Mouse (Mus musculus): Measurements from ENCODE around the gene Ccdc126. TPM values are rescaled to one million over a fixed set of nuclear protein-coding genes. Genes with fewer than 3 reads are reported as not detected.

The Ccdc126 gene
- 1.5 and 1.7 TPM in 2 replicates for polyA plus RNA-seq (2012; rRNA removed)

DNA sequence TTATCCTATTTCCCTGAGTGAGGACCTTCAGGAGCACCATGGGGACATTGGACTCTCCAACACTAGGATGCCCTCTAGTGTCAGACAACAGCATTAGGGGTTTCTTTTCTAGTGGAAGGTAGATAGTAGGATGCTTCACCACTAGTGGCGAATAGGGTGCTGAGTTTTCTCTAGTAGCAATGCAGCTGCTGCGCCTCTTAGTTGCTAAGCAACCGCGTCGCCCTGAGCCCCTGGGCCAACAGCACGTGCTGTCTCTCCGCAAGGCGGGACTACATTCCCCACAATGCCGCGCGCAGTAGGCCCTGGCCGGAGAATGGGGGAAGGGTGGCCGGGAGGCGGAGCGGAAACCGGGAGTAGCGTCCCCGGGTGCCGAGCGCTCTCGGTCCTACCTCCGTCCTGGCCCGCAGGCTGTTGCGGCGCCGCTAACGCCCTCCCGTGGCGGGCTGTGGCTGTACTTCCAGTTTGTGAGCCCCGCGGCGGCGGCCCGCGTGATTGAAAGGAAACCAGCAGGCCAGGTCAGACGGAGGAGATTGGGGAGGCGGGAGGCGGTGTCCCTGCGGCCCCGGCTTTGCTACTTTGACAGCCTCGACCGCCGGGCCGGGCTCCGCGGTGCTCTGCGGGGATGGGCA lies at the start of gene Ccdc126:
Gene Ccdc126 (plus strand): TSS at position 309 of the 629 bp plus-strand sequence.
- DNase-seq (ENCODE audit: low read depth in 1 of 2, low spot score in 2 of 2), result peak; percentile 97 to 98
- peak within 1 kb of the TSS; percentile 55 for H3K27ac ChIP-seq (ENCODE audit: insufficient read depth, low read length)
- under 1% methylated on average over 47 of the region's 47 CpGs for WGBS

DNA sequence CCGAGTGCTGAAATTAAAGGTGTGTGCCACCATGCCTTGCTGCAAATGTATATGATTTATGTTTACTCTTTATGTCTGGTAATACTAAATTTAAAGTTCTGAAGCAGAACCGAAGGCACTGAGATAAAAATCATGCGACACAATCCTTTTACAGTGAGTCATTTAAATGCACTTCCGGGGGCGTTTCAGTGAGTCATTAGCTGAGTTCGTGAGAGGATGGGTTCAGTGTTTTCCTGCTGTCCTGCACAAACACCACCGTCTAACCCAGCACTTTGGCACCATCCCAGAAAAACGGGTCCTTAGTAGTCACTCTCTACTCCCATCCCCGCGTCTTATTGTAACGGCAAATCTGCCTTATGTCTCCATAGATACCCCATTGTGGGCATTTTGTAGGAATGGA lies 49.2 kb upstream of the Ccdc126 start:
- TF ChIP-seq CTCF (IDR thresholded peaks at IDR 0.05; ENCODE audit: extremely low read depth, insufficient read depth, insufficient read length, insufficient replicate concordance), result no peak
- no peak for TF ChIP-seq POLR2A (IDR thresholded peaks at IDR 0.05; ENCODE audit: low read depth, low read length)
- H3K27ac ChIP-seq (ENCODE audit: insufficient read depth, low read length), result no peak overlapping the region
- no peak overlapping the region for H3K4me3 ChIP-seq (ENCODE audit: extremely low read depth, insufficient read depth, insufficient read length)
- no peaks in the 10 kb centered on the region for H3K36me3 ChIP-seq (ENCODE audit: control insufficient read depth, insufficient read depth, low read length)
- no peaks in the 10 kb centered on the region; the same call in 1 of the 2 replicates for H3K27me3 ChIP-seq (ENCODE audit: control insufficient read depth, insufficient read depth, low read length)
- H3K4me1 ChIP-seq (ENCODE audit: control insufficient read depth, insufficient read depth, insufficient read length), result no peaks in the 10 kb centered on the region
- 71% methylated on average over 11 of the region's 11 CpGs for WGBS
- DNase-seq (ENCODE audit: low read depth in 1 of 2, low spot score in 2 of 2), result no peak

More for the DNA sequence above, at the start of gene Ccdc126:
- no peaks in the 10 kb centered on the region for H3K27me3 ChIP-seq (ENCODE audit: control insufficient read depth, insufficient read depth, low read length)
- no peaks in the 10 kb centered on the region for H3K4me1 ChIP-seq (ENCODE audit: control insufficient read depth, insufficient read depth, insufficient read length)
- TF ChIP-seq CTCF (IDR thresholded peaks at IDR 0.05; ENCODE audit: extremely low read depth, insufficient read depth, insufficient read length, insufficient replicate concordance), result peak; percentile 52; the same call in 1 of the 2 replicates
- no peak for TF ChIP-seq POLR2A (IDR thresholded peaks at IDR 0.05; ENCODE audit: low read depth, low read length)
- peak within 1 kb of the TSS; percentile 69 for H3K4me3 ChIP-seq (ENCODE audit: extremely low read depth, insufficient read depth, insufficient read length)
- no peaks in the 10 kb centered on the region for H3K36me3 ChIP-seq (ENCODE audit: control insufficient read depth, insufficient read depth, low read length)

DNA sequence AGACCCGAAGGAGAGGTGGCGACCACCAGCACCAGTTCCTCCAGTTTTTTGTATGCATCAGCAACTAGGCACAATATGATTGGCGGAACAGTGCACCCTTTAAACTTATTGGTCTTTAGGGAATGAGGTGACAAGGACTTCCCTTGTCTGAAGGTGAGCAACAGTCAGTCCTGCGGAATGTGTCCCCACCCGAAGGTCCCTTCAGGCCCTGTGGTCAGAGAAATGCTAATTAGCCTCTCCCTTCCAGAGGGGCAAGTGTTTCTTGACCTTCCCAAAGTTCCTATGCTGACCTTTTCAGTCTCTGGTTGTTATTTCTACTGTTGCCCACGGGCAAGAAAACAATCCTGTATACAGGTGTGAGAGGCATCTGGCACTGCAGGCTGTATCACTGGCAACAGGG lies 47.3 kb upstream of the Ccdc126 start:
- no peaks in the 10 kb centered on the region for H3K36me3 ChIP-seq (ENCODE audit: control insufficient read depth, insufficient read depth, low read length)
- H3K4me3 ChIP-seq (ENCODE audit: extremely low read depth, insufficient read depth, insufficient read length), result no peak overlapping the region
- no peaks in the 10 kb centered on the region for H3K4me1 ChIP-seq (ENCODE audit: control insufficient read depth, insufficient read depth, insufficient read length)
- DNase-seq (ENCODE audit: low read depth in 1 of 2, low spot score in 2 of 2), result no peak
- WGBS, result 90% methylated on average over 6 of the region's 6 CpGs
- H3K27me3 ChIP-seq (ENCODE audit: control insufficient read depth, insufficient read depth, low read length), result no peaks in the 10 kb centered on the region; the same call in 1 of the 2 replicates
- H3K27ac ChIP-seq (ENCODE audit: insufficient read depth, low read length), result no peak overlapping the region
- TF ChIP-seq POLR2A (IDR thresholded peaks at IDR 0.05; ENCODE audit: low read depth, low read length) (no peak), CTCF (IDR thresholded peaks at IDR 0.05; ENCODE audit: extremely low read depth, insufficient read depth, insufficient read length, insufficient replicate concordance) (no peak)

DNA sequence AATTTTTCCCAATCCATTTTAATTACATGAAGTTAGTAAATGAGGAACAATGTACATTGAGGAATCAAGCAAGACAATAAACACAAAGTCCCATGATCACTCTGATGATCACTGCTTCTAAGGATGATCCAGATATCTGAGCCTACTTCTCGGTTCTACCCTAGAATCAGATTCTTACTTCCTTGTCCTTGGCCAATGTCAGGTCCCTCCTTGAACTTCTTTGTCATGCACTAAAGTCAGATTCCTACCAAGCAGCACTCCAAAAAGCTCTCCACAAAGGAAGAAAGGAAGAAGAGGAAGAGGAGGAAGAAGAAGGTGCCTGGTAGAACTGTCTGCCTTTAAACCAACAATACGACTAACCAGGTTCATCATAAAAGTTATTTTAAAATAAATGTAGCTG lies 46.2 kb upstream of the Ccdc126 start:
- Histone ChIP-seq H3K27ac (ENCODE audit: insufficient read depth, low read length) (no peak overlapping the region), H3K4me1 (ENCODE audit: control insufficient read depth, insufficient read depth, insufficient read length) (no peaks in the 10 kb centered on the region), H3K4me3 (ENCODE audit: extremely low read depth, insufficient read depth, insufficient read length) (no peak overlapping the region), H3K36me3 (ENCODE audit: control insufficient read depth, insufficient read depth, low read length) (no peaks in the 10 kb centered on the region), H3K27me3 (ENCODE audit: control insufficient read depth, insufficient read depth, low read length) (no peaks in the 10 kb centered on the region; the same call in 1 of the 2 replicates)
- no peak for DNase-seq (ENCODE audit: low read depth in 1 of 2, low spot score in 2 of 2)
- no peak for TF ChIP-seq CTCF (IDR thresholded peaks at IDR 0.05; ENCODE audit: extremely low read depth, insufficient read depth, insufficient read length, insufficient replicate concordance)
- TF ChIP-seq POLR2A (IDR thresholded peaks at IDR 0.05; ENCODE audit: low read depth, low read length), result no peak
- WGBS, result 79% methylated on average over 2 of the region's 2 CpGs

DNA sequence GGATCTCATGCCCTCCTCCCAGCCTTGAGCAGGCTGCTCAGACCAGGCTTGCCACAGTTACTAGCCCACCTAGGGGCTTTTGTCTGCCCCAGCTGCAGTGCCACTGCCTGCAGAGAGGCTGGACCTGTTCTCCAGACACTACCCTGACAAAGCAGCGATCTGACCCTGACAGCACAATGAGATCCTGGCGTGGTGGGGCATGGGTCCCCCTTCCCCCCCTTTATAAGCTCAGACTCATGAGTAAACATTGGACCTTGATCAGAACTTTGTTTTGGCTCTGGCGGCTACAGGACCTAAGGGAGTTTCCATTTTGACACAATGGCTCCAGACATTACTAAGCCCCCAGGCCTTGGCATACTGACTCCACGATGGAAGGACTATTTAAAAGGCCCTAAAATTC lies 45.1 kb upstream of the Ccdc126 start:
- no peak for DNase-seq (ENCODE audit: low read depth in 1 of 2, low spot score in 2 of 2)
- no peaks in the 10 kb centered on the region for H3K36me3 ChIP-seq (ENCODE audit: control insufficient read depth, insufficient read depth, low read length)
- TF ChIP-seq POLR2A (IDR thresholded peaks at IDR 0.05; ENCODE audit: low read depth, low read length) (no peak), CTCF (IDR thresholded peaks at IDR 0.05; ENCODE audit: extremely low read depth, insufficient read depth, insufficient read length, insufficient replicate concordance) (no peak)
- no peak overlapping the region for H3K27ac ChIP-seq (ENCODE audit: insufficient read depth, low read length)
- no peak overlapping the region for H3K4me3 ChIP-seq (ENCODE audit: extremely low read depth, insufficient read depth, insufficient read length)
- WGBS, result 83% methylated on average over 4 of the region's 4 CpGs
- no peaks in the 10 kb centered on the region; the same call in 1 of the 2 replicates for H3K27me3 ChIP-seq (ENCODE audit: control insufficient read depth, insufficient read depth, low read length)
- H3K4me1 ChIP-seq (ENCODE audit: control insufficient read depth, insufficient read depth, insufficient read length), result no peaks in the 10 kb centered on the region

DNA sequence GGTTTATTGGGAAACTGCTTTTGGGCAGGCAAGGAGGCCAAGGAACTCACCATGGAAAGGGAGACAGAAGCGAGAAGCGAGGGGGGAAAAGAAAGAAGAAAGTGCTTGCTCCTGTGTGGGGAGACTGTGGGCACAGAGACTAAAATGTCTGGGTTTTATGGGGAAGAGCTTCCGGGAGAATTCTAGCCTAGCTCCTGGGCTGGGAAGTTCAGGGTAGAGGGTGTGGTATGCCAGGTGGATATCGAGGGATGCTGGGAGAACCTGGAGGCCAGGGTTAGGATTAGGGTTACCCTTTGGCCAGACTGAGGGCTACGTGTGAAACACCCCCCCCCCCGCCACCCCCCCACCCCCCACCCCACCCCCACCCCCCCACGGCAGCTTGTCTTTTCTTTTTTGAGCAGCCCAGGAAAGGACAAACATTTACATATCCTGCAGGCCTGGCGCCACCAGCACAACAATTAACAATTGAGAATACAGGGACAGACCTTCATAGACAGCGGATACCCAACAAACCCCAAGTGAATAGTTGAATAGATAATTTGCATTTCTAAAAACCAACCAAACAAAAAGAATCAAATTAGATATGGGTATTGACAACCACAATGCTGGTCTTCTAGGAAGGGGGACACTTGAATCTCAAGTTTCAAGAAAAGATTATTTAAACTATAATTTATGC lies 44.5 kb upstream of the Ccdc126 start:
- Histone ChIP-seq H3K27me3 (ENCODE audit: control insufficient read depth, insufficient read depth, low read length) (no peaks in the 10 kb centered on the region; the same call in 1 of the 2 replicates), H3K27ac (ENCODE audit: insufficient read depth, low read length) (no peak overlapping the region), H3K36me3 (ENCODE audit: control insufficient read depth, insufficient read depth, low read length) (no peaks in the 10 kb centered on the region), H3K4me3 (ENCODE audit: extremely low read depth, insufficient read depth, insufficient read length) (no peak overlapping the region), H3K4me1 (ENCODE audit: control insufficient read depth, insufficient read depth, insufficient read length) (no peaks in the 10 kb centered on the region)
- 84% methylated on average over 9 of the region's 9 CpGs for WGBS
- DNase-seq (ENCODE audit: low read depth in 1 of 2, low spot score in 2 of 2), result no peak
- TF ChIP-seq POLR2A (IDR thresholded peaks at IDR 0.05; ENCODE audit: low read depth, low read length) (no peak), CTCF (IDR thresholded peaks at IDR 0.05; ENCODE audit: extremely low read depth, insufficient read depth, insufficient read length, insufficient replicate concordance) (no peak)

DNA sequence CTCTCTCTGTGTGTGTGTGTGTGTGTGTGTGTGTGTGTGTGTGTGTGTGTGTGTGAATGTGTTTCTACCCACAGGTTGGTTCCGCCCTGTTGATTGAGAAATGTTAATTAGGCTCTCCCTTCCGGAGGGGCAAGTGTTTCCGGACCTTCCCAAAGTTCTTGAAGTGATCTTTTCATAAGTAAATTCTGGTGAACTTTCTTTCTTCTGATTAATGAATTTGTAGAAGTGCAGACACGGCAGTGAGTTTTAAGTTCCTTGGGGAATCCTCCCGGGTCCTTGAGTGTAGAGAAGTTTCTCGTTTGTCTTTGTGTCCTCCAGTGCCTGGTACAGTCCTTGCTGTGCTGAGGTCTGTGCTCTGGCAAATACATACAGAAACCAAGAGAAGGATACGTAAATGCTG lies 43.8 kb upstream of the Ccdc126 start:
- 88% methylated on average over 7 of the region's 7 CpGs for WGBS
- no peak overlapping the region for H3K27ac ChIP-seq (ENCODE audit: insufficient read depth, low read length)
- no peaks in the 10 kb centered on the region for H3K4me1 ChIP-seq (ENCODE audit: control insufficient read depth, insufficient read depth, insufficient read length)
- DNase-seq (ENCODE audit: low read depth in 1 of 2, low spot score in 2 of 2), result no peak
- H3K4me3 ChIP-seq (ENCODE audit: extremely low read depth, insufficient read depth, insufficient read length), result no peak overlapping the region
- TF ChIP-seq CTCF (IDR thresholded peaks at IDR 0.05; ENCODE audit: extremely low read depth, insufficient read depth, insufficient read length, insufficient replicate concordance), result no peak
- no peak for TF ChIP-seq POLR2A (IDR thresholded peaks at IDR 0.05; ENCODE audit: low read depth, low read length)
- H3K36me3 ChIP-seq (ENCODE audit: control insufficient read depth, insufficient read depth, low read length), result no peaks in the 10 kb centered on the region
- H3K27me3 ChIP-seq (ENCODE audit: control insufficient read depth, insufficient read depth, low read length), result no peaks in the 10 kb centered on the region; the same call in 1 of the 2 replicates
